Mouse (Mus musculus): Measurements from ENCODE around the gene Rrm1.

- TF ChIP-seq CTCF (conservative IDR thresholded peaks at IDR 0.05; ENCODE audit: low read length) (no peak), NANOG (IDR thresholded peaks at IDR 0.05; ENCODE audit: borderline replicate concordance, low read length) (no peak)
Measured at GRCm38 (mm10) chr7:102467566-102467965, 26.1 kb downstream of the Rrm1 start.

Measured in E14TG2a.4 (cell line).